Mouse (Mus musculus) spleen, adult 18-20 months (tissue): ENCODE data around the gene Pwwp2b.

ENCODE experiments used
- DNase-seq, 2 experiments: peaks; one replicate each; pipeline ENCODE4 v3.0.0; 2022; ENCODE audit warnings: mixed read lengths in 2 of 2

Pwwp2b gene

GRCm38 (mm10) chr7:139247881-139248614, at the start of gene Pwwp2b:
Gene Pwwp2b (plus strand): TSS chr7:139248482.
- peak; percentile 50 to 73 for DNase-seq

GRCm38 (mm10) chr7:139200108-139200507, 48.2 kb upstream of the Pwwp2b start:
- no peak for DNase-seq

GRCm38 (mm10) chr7:139201209-139201608, 47.1 kb upstream of the Pwwp2b start:
- no peak for DNase-seq

- DNase-seq, result peak in 1 of 2 experiments; percentile 50
These were observed 40.1 kb upstream of the Pwwp2b start for GRCm38 (mm10) chr7:139208023-139208772.

GRCm38 (mm10) chr7:139208773-139209095, 39.5 kb upstream of the Pwwp2b start:
- DNase-seq, result no peak

GRCm38 (mm10) chr7:139211761-139212160, 36.5 kb upstream of the Pwwp2b start:
- no peak for DNase-seq

GRCm38 (mm10) chr7:139212754-139213745, 35.2 kb upstream of the Pwwp2b start, which contains the start of the genes Lrrc27 and Stk32c:
Gene Lrrc27 (plus strand): TSS chr7:139212988.
Gene Stk32c (minus strand): TSS chr7:139213307.
- DNase-seq, result peak; percentile 96 to 97

GRCm38 (mm10) chr7:139213751-139214150, 34.5 kb upstream of the Pwwp2b start:
- DNase-seq, result no peak

GRCm38 (mm10) chr7:139214160-139214559, 34.1 kb upstream of the Pwwp2b start:
- no peak for DNase-seq

GRCm38 (mm10) chr7:139214596-139215340, 33.5 kb upstream of the Pwwp2b start:
- DNase-seq, result no peak

GRCm38 (mm10) chr7:139215516-139215915, 32.8 kb upstream of the Pwwp2b start:
- no peak for DNase-seq

GRCm38 (mm10) chr7:139215946-139216345, 32.3 kb upstream of the Pwwp2b start:
- no peak for DNase-seq

GRCm38 (mm10) chr7:139216464-139216863, 31.8 kb upstream of the Pwwp2b start:
- DNase-seq, result no peak

GRCm38 (mm10) chr7:139217046-139217445, 31.2 kb upstream of the Pwwp2b start:
- DNase-seq, result no peak

- DNase-seq, result no peak
These were observed 29.5 kb upstream of the Pwwp2b start for GRCm38 (mm10) chr7:139218641-139219415.

GRCm38 (mm10) chr7:139219486-139219885, 28.8 kb upstream of the Pwwp2b start:
- DNase-seq, result no peak

GRCm38 (mm10) chr7:139220303-139220702, 28.0 kb upstream of the Pwwp2b start:
- no peak for DNase-seq

- DNase-seq, result no peak
These were observed 27.2 kb upstream of the Pwwp2b start for GRCm38 (mm10) chr7:139221072-139221471.

- no peak for DNase-seq
These were observed 26.4 kb upstream of the Pwwp2b start for GRCm38 (mm10) chr7:139221856-139222255.

GRCm38 (mm10) chr7:139222341-139222740, 25.9 kb upstream of the Pwwp2b start:
- DNase-seq, result no peak

GRCm38 (mm10) chr7:139224070-139224469, 24.2 kb upstream of the Pwwp2b start:
- DNase-seq, result no peak
